Mouse (Mus musculus) stomach, postnatal 0 days (tissue): ENCODE results near the gene Atg4c.
A peak's percentile ranks its signal among the peaks of the same experiment; 100 is the strongest.

ENCODE experiments used
- CTCF ChIP-seq: IDR thresholded peaks from 2 replicates; pipeline ENCODE4 v1.5.1; 2016; ENCODE audit warnings: antibody characterized with exemption, low read depth, mild to moderate bottlenecking, moderate library complexity
- EP300 ChIP-seq: optimal IDR thresholded peaks from 2 replicates; pipeline ENCODE3; 2016; ENCODE audit warnings: antibody characterized with exemption

- TF ChIP-seq CTCF (peak; percentile 41), EP300 (no peak)
These were observed 47.9 kb downstream of the Atg4c start for GRCm38 (mm10) chr4:99241674-99242073.
